Mouse (Mus musculus) midbrain, embryonic 15.5 days (tissue): ENCODE data around the gene Gm49510. TPM values are rescaled to one million over a fixed set of nuclear protein-coding genes. Genes with fewer than 3 reads are reported as not detected.
"Not testable (repeated sequence)": the region's sequence is repeated elsewhere in the genome, so short reads cannot be mapped to it uniquely, and the experiment has no call there.

Source experiments
- ATAC-seq: fragments of 200-750 bp; cut with Nextera tagmentation; replicated peaks from 2 replicates; pipeline ENCODE4 v1.8.0; 2017; ENCODE audit warnings: moderate TSS enrichment
- H3K27ac ChIP-seq: fragments of 300-500 bp; sonication (generic); 2 replicates; pipeline ENCODE4 v1.5.1; 2015; ENCODE audit warnings: mild to moderate bottlenecking, inconsistent platforms
- H3K27me3 ChIP-seq: fragments of 300-500 bp; sonication (generic); replicated peaks from 2 replicates; pipeline ENCODE4 v1.6.1; 2015; ENCODE audit warnings: inconsistent platforms
- H3K36me3 ChIP-seq: fragments of 300-500 bp; sonication (generic); replicated peaks from 2 replicates; pipeline ENCODE4 v1.6.1; 2015; ENCODE audit warnings: inconsistent platforms
- H3K4me1 ChIP-seq: fragments of 300-500 bp; sonication (generic); 2 replicates; pipeline ENCODE4 v1.6.1; 2015; ENCODE audit warnings: inconsistent platforms
- H3K4me2 ChIP-seq: fragments of 300-500 bp; sonication (generic); 2 replicates; pipeline ENCODE4 v1.6.1; 2015; ENCODE audit warnings: inconsistent platforms, mild to moderate bottlenecking, moderate library complexity
- H3K4me3 ChIP-seq: fragments of 300-500 bp; sonication (generic); 2 replicates; pipeline ENCODE4 v1.5.1; 2015; ENCODE audit warnings: mild to moderate bottlenecking, inconsistent platforms
- H3K9ac ChIP-seq: fragments of 300-500 bp; sonication (generic); 2 replicates; pipeline ENCODE4 v1.6.1; 2015; ENCODE audit warnings: mild to moderate bottlenecking, inconsistent platforms
- H3K9me3 ChIP-seq: fragments of 300-500 bp; sonication (generic); 2 replicates; pipeline ENCODE4 v1.6.1; 2016; ENCODE audit warnings: inconsistent platforms
- WGBS: fragments of 180-500 bp; shearing (Covaris S2); methylation state at CpG from one replicate; pipeline ENCODE4 v1.1.7; 2015; ENCODE audit warnings: mixed read lengths; 5-methylcytosine and 5-hydroxymethylcytosine counted together
- polyA plus RNA-seq: library from polyadenylated mRNA; unstranded; fragments of >200 nt; fragmentation: Nextera tagmentation; extraction: Ambion mirVana; gene quantifications from 2 replicates; pipeline ENCODE4 v1.2.1, GENCODE M21; 2015

Gm49510 gene
- polyA plus RNA-seq, 1 experiment from 2014 or later: not detected

DNA sequence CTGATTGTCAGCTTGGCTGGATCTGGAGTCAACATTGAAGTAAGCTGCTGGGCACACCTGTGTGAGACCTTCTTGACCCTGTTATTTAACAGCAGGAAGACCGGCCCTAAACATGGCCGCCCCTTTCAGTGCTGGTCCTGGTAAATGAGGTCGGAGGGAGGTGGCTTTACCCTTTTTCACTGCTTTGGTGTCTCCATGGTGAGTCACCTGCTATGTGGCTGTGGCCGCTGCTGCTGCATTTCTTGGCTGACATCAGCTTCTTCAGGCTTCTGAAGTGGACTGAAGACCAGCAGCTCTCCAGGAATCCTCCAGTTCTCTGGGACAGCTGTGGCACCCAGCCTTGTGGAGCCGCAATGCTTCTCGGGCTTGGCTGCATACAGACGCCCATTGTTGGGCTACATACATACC, 30.6 kb upstream of the Gm49510 start:
- 41% methylated on average over 7 of the region's 7 CpGs for WGBS
- Histone ChIP-seq H3K4me3 (no peak overlapping the region), H3K4me2 (no peak overlapping the region), H3K36me3 (no peaks in the 10 kb centered on the region), H3K9me3 (no peaks in the 10 kb centered on the region), H3K4me1 (no peaks in the 10 kb centered on the region; the same call in 1 of the 2 replicates), H3K27ac (peak overlapping the region; percentile 51), H3K27me3 (no peaks in the 10 kb centered on the region), H3K9ac (no peak overlapping the region)
- peak; percentile 24; the same call in 1 of the 2 replicates for ATAC-seq

DNA sequence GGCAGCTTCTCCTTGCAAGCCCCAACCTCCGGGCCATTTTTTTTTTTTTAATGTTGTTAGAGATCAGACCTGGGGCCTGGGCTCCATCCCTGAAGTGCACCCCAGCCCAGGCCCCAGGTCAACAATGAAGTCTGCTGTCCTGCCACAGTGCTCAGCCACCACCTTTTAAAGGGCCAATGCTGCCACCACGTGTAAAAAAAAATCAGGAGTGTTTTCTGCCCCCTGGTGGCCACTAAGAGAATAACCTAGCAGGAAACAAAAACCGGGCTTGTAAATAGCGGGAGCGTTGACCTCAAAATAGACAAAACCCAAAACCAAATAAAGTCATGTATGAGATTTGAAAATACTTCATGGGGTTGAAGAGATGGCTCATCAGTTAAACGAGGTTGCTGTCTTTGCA, 29.7 kb upstream of the Gm49510 start:
- no peaks in the 10 kb centered on the region; the same call in 1 of the 2 replicates for H3K4me1 ChIP-seq
- 25% methylated on average over 6 of the region's 6 CpGs for WGBS
- no peaks in the 10 kb centered on the region for H3K27me3 ChIP-seq
- no peaks in the 10 kb centered on the region for H3K36me3 ChIP-seq
- no peaks in the 10 kb centered on the region for H3K9me3 ChIP-seq
- H3K4me2 ChIP-seq: no peak overlapping the region
- H3K9ac ChIP-seq: no peak overlapping the region
- H3K4me3 ChIP-seq: no peak overlapping the region
- H3K27ac ChIP-seq: no peak overlapping the region
- no peak for ATAC-seq

DNA sequence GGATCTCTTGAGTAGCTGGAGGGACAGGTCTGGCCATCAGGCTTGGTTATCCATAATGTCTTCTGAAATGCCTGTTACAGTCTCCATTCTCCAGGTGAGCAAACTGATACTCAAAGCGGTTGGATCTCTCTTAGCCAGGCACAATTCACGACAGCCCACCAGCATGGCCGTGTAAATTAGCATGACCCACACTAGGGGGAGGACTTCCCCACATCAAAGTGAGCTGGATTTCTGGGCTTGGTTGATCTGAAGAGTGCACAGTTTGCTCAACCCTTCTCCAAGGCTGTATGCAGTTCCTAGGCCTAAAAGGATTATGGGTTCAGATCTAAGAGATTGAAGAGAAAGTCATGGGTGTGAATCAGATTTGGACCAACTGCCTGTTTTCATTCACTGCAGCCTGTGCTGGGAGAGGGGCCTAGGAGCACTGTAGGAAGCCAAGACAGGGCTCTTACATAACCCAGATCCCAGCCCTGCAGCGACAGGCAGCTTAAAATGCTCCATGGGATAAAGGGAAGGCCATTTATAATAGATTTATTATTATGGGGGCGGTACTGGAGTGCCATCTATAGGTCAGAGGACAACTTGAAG, 27.4 kb upstream of the Gm49510 start:
- Histone ChIP-seq H3K4me2 (no peak overlapping the region), H3K27ac (no peak overlapping the region), H3K27me3 (no peaks in the 10 kb centered on the region), H3K4me3 (no peak overlapping the region), H3K36me3 (no peaks in the 10 kb centered on the region), H3K4me1 (peaks cover 15% of the 10 kb centered on the region), H3K9me3 (no peaks in the 10 kb centered on the region), H3K9ac (no peak overlapping the region)
- WGBS: 45% methylated on average over 5 of the region's 5 CpGs
- no peak for ATAC-seq

DNA sequence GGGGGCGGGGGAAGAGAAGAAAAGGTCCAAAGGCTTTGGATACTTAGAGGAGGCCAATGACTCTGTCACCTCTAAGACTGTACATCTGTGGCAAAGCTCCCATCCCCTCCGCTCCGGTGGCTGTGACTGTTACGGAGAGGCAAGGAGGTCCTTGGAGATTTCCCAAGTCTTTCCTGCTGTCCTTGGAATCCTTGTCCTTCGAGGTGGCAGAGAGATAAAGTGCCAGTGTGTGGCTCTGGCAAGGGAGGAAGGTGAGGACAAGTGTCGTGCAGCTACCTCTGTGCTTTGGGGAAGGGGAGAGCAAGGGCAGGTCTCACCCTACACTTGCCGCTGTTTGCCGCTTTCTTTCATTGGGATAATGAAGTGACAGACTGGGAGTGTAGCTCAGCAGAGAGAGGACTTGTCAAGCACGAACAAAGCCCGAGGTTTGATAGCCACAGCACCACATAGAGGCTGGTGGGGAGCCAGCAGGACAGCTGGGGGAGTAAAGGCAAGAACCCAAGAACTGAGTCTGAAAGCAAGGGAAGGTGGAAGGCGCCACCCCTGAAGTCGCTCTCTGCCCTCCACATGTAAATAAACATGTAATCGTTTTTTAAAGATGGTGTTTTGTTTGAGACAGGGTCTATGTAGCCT, 25.5 kb upstream of the Gm49510 start:
- H3K9ac ChIP-seq: no peak overlapping the region
- no peaks in the 10 kb centered on the region for H3K36me3 ChIP-seq
- no peak for ATAC-seq
- H3K4me3 ChIP-seq: no peak overlapping the region
- H3K27me3 ChIP-seq: no peaks in the 10 kb centered on the region
- 48% methylated on average over 13 of the region's 13 CpGs for WGBS
- H3K27ac ChIP-seq: no peak overlapping the region
- H3K4me2 ChIP-seq: no peak overlapping the region
- peaks cover 22% of the 10 kb centered on the region for H3K4me1 ChIP-seq
- H3K9me3 ChIP-seq: no peaks in the 10 kb centered on the region

GRCm38 (mm10) chr15:78874989-78875388, 24.5 kb upstream of the Gm49510 start:
- Histone ChIP-seq H3K9me3 (no peaks in the 10 kb centered on the region), H3K36me3 (no peaks in the 10 kb centered on the region), H3K4me2 (no peak overlapping the region), H3K27me3 (no peaks in the 10 kb centered on the region), H3K4me3 (no peak overlapping the region), H3K9ac (0 out of 2 replicates have a peak overlapping the region, but pooled peaks have one; percentile 5), H3K27ac (0 out of 2 replicates have a peak overlapping the region, but pooled peaks have one; percentile 99), H3K4me1 (peaks cover 30% of the 10 kb centered on the region)
- WGBS: 82% methylated on average over 8 of the region's 8 CpGs
- no peak for ATAC-seq

DNA sequence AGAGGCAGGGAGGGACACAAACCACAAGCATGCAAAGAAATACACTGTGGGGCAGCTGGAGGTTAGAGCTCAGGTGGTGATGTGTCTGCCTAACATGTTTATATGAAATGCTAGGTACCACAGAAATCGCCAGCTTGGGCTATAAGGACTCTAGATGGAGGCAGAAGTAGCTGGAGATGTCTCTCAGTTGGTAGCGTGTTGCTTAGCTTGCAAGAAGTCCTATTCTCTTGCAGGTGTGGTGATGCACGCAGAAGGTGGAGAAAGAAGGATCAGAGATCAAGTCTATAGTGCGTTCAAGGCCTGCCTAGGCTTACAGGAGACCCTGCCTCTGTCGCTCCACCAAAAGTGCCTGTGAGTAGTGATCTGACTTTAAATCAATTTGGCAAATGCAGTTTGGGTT, 23.9 kb upstream of the Gm49510 start:
- H3K4me1 ChIP-seq: peaks cover 30% of the 10 kb centered on the region
- peak overlapping the region; percentile 99 for H3K27ac ChIP-seq
- H3K4me2 ChIP-seq: peak overlapping the region; percentile 83; the same call in 1 of the 2 replicates
- H3K4me3 ChIP-seq: peak overlapping the region; percentile 80; the same call in 1 of the 2 replicates
- no peaks in the 10 kb centered on the region for H3K36me3 ChIP-seq
- H3K9me3 ChIP-seq: no peaks in the 10 kb centered on the region
- ATAC-seq: no peak
- H3K27me3 ChIP-seq: no peaks in the 10 kb centered on the region
- WGBS: 82% methylated on average over 5 of the region's 5 CpGs
- H3K9ac ChIP-seq: 0 out of 2 replicates have a peak overlapping the region, but pooled peaks have one; percentile 5

GRCm38 (mm10) chr15:78876258-78876696, 23.2 kb upstream of the Gm49510 start:
- 4% methylated on average over 17 of the region's 17 CpGs for WGBS

DNA sequence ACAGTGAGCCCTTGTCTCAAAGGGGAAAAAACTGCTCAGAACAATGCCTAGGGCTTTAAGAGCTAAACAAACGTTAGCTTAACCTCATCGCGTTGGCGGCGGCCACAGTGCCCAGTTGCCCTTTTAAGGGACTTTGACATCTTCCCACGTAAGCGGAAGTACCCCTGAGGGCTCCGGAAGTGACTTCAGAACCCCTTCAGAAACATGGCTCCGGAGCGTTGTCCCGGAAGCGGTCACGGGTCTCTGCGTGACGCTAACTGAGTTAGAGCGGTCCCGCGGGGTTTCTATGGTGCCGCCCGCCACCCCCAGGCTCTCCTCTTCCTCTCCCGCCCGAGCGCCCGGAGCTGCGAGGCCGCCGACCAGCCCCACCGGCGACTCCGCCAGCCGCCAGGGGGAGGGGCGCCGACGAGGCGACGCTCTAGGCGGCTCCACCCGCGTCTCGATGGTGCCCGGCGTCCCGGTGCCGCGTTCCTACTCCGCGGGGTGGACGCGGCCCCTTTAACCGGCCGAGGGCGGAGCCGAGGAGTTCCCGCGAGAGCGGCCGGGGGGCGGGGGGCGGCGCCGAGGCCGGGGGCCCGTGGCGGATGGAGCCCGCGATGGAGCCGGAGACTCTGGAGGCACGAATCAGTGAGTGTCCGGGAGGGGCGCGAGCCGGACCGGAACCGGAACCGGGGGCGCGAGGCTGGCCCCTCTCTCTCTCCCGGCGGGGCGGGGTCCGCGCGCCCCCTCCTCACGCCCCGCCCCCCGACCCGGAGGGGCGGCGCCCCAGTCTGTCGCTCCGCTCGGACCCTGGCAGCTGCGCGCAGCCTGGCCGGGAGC, 22.3 kb upstream of the Gm49510 start, which contains the start of gene Gga1:
Gga1 (plus strand) TSS at position 200 of the 819 bp plus-strand sequence.
- peak within 1 kb of the TSS; percentile 77 for H3K9ac ChIP-seq
- peaks cover 4% of the 10 kb centered on the region; the same call in 1 of the 2 replicates for H3K36me3 ChIP-seq
- H3K4me3 ChIP-seq: peak within 1 kb of the TSS; percentile 80
- H3K27ac ChIP-seq: peak within 1 kb of the TSS; percentile 99
- WGBS: under 1% methylated on average over 84 of the region's 95 CpGs
- no peaks in the 10 kb centered on the region for H3K9me3 ChIP-seq
- H3K4me2 ChIP-seq: peak within 1 kb of the TSS; percentile 83
- no peaks in the 10 kb centered on the region for H3K27me3 ChIP-seq
- H3K4me1 ChIP-seq: peaks cover 30% of the 10 kb centered on the region
- peak; percentile 88 for ATAC-seq

More at GRCm38 (mm10) chr15:78876258-78876696, 23.2 kb upstream of the Gm49510 start:
- H3K4me2 ChIP-seq: peak overlapping the region; percentile 83
- H3K27me3 ChIP-seq: no peaks in the 10 kb centered on the region
- peak overlapping the region; percentile 99 for H3K27ac ChIP-seq
- H3K9me3 ChIP-seq: no peaks in the 10 kb centered on the region
- H3K4me3 ChIP-seq: peak overlapping the region; percentile 80
- peaks cover 30% of the 10 kb centered on the region for H3K4me1 ChIP-seq
- H3K36me3 ChIP-seq: peaks cover 4% of the 10 kb centered on the region; the same call in 1 of the 2 replicates
- ATAC-seq: peak; percentile 41
- H3K9ac ChIP-seq: peak overlapping the region; percentile 77

GRCm38 (mm10) chr15:78877810-78878390, 21.6 kb upstream of the Gm49510 start:
- peak; percentile 1 for ATAC-seq
- H3K36me3 ChIP-seq: peaks cover 7% of the 10 kb centered on the region
- peak overlapping the region; percentile 83 for H3K4me2 ChIP-seq
- H3K9me3 ChIP-seq: no peaks in the 10 kb centered on the region
- H3K4me3 ChIP-seq: peak overlapping the region; percentile 80
- peaks cover 30% of the 10 kb centered on the region for H3K4me1 ChIP-seq
- peak overlapping the region; percentile 77 for H3K9ac ChIP-seq
- under 1% methylated on average over 17 of the region's 17 CpGs for WGBS
- H3K27ac ChIP-seq: peak overlapping the region; percentile 99
- no peaks in the 10 kb centered on the region for H3K27me3 ChIP-seq

DNA sequence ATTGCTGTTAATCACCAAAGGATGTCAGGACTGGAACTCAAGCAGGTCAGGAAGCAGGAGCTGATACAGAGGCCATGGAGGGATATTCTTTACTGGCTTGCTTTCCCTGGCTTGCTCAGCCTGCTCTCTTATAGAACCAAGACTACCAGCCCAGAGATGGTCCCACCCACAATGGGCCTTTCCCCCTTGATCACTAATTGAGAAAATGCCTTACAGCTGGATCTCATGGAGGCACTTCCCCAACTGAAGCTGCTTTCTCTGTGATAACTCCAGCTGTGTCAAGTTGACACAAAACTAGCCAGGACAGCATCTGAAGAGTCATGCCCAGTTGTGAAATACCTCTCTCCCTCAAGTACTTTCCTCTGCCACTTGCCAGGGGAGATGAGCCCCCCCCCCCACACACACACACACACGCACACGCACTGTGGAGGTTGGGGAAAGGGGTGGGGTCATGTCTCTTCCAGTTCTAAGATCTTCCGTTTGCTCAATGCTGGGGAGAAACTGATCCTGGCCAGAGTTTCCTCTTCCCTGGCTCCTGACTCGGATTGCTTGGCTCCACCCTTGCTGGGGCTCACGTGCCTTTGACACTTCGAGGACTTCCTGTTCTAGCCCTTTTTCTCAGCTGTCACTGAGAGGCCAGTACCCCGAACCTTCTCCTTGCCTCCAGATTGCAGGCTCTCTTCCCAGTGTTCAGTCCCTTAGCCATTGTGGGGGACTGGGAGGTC, 20.5 kb upstream of the Gm49510 start:
- not testable (repeated sequence) for ATAC-seq, H3K27ac ChIP-seq, H3K27me3 ChIP-seq, H3K4me3 ChIP-seq, H3K9ac ChIP-seq, H3K9me3 ChIP-seq
- peak overlapping the region; percentile 83; the same call in 1 of the 2 replicates for H3K4me2 ChIP-seq
- 72% methylated on average over 7 of the region's 7 CpGs for WGBS
- peaks cover 15% of the 10 kb centered on the region for H3K36me3 ChIP-seq
- H3K4me1 ChIP-seq: peaks cover 30% of the 10 kb centered on the region

GRCm38 (mm10) chr15:78880432-78880831, 19.0 kb upstream of the Gm49510 start:
- Histone ChIP-seq H3K27ac (no peak overlapping the region), H3K4me3 (no peak overlapping the region), H3K9me3 (no peaks in the 10 kb centered on the region), H3K4me2 (no peak overlapping the region), H3K36me3 (peaks cover 18% of the 10 kb centered on the region), H3K27me3 (no peaks in the 10 kb centered on the region), H3K9ac (no peak overlapping the region), H3K4me1 (peaks cover 28% of the 10 kb centered on the region)
- no peak for ATAC-seq
- 95% methylated on average over 8 of the region's 8 CpGs for WGBS
